Mouse (Mus musculus) stomach, embryonic 16.5 days (tissue): ENCODE measurements around the gene Gdf9. TPM values are rescaled to one million over a fixed set of nuclear protein-coding genes. Genes with fewer than 3 reads are reported as not detected.
A peak's percentile ranks its signal among the peaks of the same experiment; 100 is the strongest.

ENCODE experiments used
- ATAC-seq: fragments of 200-750 bp; cut with Nextera tagmentation; 2 replicates; pipeline ENCODE4 v1.8.0; 2017; ENCODE audit warnings: moderate number of reproducible peaks, moderate TSS enrichment; ENCODE audit not compliant: insufficient read depth, low FRiP score
- H3K27ac ChIP-seq: fragments of 300-500 bp; sonication (generic); 2 replicates; pipeline ENCODE4 v1.5.1; 2014; ENCODE audit warnings: low read length
- H3K27me3 ChIP-seq: fragments of 300-500 bp; sonication (generic); 2 replicates; pipeline ENCODE4 v1.6.1; 2014; ENCODE audit warnings: low read length, control low read depth, mixed read lengths; ENCODE audit not compliant: control insufficient read depth, insufficient read depth
- H3K36me3 ChIP-seq: fragments of 300-500 bp; sonication (generic); 2 replicates; pipeline ENCODE4 v1.6.1; 2014; ENCODE audit warnings: low read length; ENCODE audit not compliant: control insufficient read depth, insufficient read depth
- H3K4me1 ChIP-seq: fragments of 300-500 bp; sonication (generic); 2 replicates; pipeline ENCODE4 v1.6.1; 2014; ENCODE audit warnings: low read length, control low read depth, mixed read lengths; ENCODE audit not compliant: control insufficient read depth, insufficient read depth
- H3K4me2 ChIP-seq: fragments of 300-500 bp; sonication (generic); 2 replicates; pipeline ENCODE4 v1.6.1; 2014; ENCODE audit warnings: low read depth, low read length, mixed read lengths
- H3K4me3 ChIP-seq: fragments of 300-500 bp; sonication (generic); replicated peaks from 2 replicates; pipeline ENCODE4 v1.5.1; 2014; ENCODE audit warnings: mild to moderate bottlenecking, low read length
- H3K9ac ChIP-seq: fragments of 300-500 bp; sonication (generic); 2 replicates; pipeline ENCODE4 v1.6.1; 2014; ENCODE audit warnings: low read length
- H3K9me3 ChIP-seq: fragments of 300-500 bp; sonication (generic); replicated peaks from 2 replicates; pipeline ENCODE4 v1.6.1; 2016; ENCODE audit warnings: low read length, control low read depth; ENCODE audit not compliant: control insufficient read depth
- WGBS: fragments of 180-500 bp; shearing (Covaris S2); extraction: QIAGEN DNeasy Blood & Tissue Kit; methylation state at CpG from one replicate; pipeline ENCODE4 v1.1.7; 2014; 5-methylcytosine and 5-hydroxymethylcytosine counted together
- polyA plus RNA-seq: library from polyadenylated mRNA; unstranded; fragments of >200 nt; fragmentation: Nextera tagmentation; extraction: Ambion mirVana; gene quantifications from 2 replicates; pipeline ENCODE4 v1.2.1, GENCODE M21; 2015

The Gdf9 gene
- polyA plus RNA-seq, 1 experiment from 2014 or later: 1.5 TPM

DNA sequence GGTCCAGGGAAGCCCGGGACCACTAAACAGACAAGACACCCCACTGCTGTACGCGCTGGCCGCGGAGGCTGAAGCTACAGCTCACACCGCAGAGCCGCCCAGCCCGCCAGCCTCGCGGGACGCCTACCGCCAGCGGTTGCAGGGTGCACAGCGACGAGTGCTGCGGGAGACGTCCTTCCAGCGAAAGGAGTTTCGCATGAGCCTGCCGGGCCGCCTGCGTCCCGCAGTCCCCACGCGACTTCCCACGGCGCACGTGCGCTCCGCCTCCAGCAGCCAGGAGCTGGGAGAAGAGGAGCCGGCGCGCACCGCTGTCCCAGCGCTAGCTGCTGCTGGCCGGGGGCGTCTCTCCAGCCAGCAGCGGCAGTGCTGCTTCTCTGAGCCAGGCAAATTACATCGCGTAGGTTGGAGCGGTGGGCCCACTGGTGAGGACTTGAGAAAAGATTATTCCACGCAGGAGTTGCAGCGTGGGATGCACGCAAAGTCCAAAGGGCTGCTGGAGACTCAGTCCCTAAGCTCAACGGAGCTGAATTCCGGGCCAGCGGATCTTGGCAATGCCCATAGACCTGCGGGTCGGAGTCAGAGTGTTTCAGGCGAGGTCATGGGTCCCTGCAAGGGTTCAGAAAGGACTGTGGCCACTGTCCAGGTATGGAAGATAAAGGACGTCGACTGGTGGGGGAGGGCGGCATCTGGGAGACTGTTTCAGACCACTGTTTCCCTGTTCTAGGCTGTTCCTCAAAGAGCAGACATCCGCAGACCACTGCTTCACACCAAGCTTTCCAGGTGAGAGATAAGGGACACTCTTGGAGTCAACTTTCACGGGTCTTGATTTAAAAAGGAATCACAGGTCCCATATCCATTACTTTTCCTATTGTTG lies 33.0 kb downstream of the Gdf9 start:
- Histone ChIP-seq H3K4me2 (peak overlapping the region; percentile 80), H3K9me3 (no peaks in the 10 kb centered on the region), H3K27me3 (peaks cover 58% of the 10 kb centered on the region), H3K27ac (no peak overlapping the region), H3K4me3 (peak overlapping the region; percentile 51), H3K36me3 (no peaks in the 10 kb centered on the region), H3K4me1 (peaks cover 15% of the 10 kb centered on the region), H3K9ac (peak overlapping the region; percentile 49)
- WGBS: 6% methylated on average over 55 of the region's 55 CpGs
- no peak for ATAC-seq

DNA sequence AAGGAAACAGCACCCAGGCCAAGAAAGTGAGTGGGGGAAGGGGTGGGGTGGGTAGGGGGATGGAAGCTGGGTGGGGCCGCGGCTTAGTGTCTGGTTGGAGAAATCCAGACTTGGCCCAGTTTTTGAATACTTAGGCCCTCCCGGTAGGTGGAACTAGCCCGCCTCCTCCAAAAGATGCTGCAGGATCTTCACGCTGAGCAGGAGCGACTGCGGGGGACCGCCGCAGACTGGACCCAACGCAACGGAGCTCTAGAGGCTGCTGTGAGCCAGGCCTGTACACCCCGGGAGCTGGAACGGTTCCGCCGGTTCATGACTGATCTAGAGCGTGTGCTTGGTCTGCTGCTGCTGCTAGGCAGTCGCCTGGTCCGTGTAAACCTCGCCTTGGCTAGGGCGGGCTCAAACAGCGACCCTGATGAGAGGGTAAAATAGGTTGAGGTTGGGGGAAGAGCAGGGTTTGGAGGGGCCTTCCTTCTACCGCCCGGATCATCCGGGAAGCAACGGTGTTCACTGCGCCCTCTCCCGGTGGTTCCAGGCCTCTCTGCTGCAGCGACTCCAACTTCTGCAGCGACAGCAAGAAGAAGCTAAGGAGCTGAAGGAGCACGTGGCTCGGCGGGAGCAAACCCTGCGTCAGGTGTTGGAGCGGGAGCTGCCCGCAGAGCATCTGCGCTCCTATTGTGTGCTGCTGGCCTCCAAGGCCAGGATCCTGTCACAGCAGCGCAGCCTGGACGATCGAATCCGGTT lies 35.6 kb downstream of the Gdf9 start:
- 7% methylated on average over 40 of the region's 40 CpGs for WGBS
- Histone ChIP-seq H3K4me2 (peak overlapping the region; percentile 60), H3K9ac (peak overlapping the region; percentile 74), H3K9me3 (no peaks in the 10 kb centered on the region), H3K27me3 (peaks cover 66% of the 10 kb centered on the region), H3K4me3 (peak overlapping the region; percentile 44), H3K27ac (no peak overlapping the region), H3K4me1 (peaks cover 26% of the 10 kb centered on the region), H3K36me3 (no peaks in the 10 kb centered on the region)
- peak; percentile 32 for ATAC-seq

DNA sequence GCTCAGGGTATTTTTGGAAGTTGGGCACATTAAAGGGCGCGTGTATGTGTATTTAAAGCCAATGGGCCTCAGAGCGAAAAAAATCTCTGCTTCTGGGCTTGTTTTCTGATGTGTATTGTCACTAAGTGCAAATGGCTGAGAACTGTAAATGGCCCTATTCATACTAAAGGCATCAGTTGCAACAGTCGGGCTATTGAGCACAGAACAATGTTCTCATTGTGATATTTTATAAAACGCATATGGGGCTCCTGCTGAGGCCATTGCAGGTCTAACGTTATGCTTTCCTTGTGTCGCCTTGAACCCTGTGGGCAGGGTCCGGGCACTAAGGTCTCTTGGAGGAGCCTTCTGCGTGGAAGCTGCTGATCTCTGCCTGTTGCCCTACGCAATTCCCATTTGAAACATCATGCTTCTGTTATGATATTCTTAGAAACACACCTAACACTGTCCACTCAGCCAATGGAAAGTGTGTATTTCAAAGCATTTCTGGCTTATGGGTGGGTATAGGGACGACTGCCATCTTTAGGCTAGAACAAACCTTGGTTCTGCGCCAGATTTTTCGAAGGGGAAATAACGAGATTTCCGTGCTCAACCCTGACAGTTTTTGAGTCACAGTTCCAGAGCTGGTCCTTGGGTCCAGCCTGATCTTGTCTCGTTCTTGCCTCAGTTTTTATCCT lies 38.6 kb downstream of the Gdf9 start:
- H3K27me3 ChIP-seq: peaks cover 42% of the 10 kb centered on the region
- no peak overlapping the region for H3K4me3 ChIP-seq
- H3K9me3 ChIP-seq: no peaks in the 10 kb centered on the region
- no peaks in the 10 kb centered on the region for H3K36me3 ChIP-seq
- H3K4me1 ChIP-seq: peaks cover 17% of the 10 kb centered on the region
- no peak overlapping the region for H3K27ac ChIP-seq
- H3K9ac ChIP-seq: no peak overlapping the region
- WGBS: 41% methylated on average over 16 of the region's 16 CpGs
- peak overlapping the region; percentile 49 for H3K4me2 ChIP-seq
- ATAC-seq: no peak

DNA sequence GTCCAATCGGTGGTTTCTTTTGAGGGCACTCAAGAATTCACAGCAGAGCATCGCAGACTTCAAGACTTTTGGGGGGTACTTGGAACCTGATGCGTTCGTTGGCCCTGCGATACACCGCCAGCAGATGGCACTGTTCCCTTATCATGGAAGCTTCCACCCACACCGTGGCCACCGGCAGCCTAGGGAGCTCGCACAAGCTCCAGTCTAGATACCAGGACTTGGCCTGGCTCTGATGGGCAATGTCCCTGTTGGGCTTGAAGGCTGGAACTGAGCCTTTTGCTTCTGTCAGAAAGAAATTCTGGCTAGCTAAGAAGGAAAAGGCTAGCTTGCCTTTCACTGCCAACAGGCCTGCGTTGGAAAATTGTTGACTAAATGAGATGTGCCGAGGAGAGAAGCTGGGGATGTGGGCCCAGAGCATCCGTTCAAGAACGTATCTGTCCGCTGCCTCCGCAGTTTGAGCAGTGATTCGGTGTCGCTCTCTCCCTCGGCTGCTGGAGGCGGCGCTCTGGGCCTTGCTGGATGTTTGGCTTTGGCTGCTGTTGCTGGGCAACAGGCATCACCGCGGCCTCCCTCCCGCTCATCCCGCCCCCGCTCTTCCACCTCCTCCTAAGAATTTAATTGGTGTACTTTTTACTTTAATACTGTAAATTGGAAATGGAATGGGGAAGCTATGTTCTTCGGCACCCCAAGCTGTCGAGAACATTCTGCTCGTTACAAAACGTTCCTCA lies 39.3 kb downstream of the Gdf9 start, which contains the start of gene Gm9837:
Gene Gm9837, minus strand, starts transcription at position 512 of the 728 bp plus-strand sequence.
- Histone ChIP-seq H3K4me3 (peak within 1 kb of the TSS; percentile 27), H3K27me3 (peaks cover 41% of the 10 kb centered on the region), H3K36me3 (no peaks in the 10 kb centered on the region), H3K27ac (no peak within 1 kb of the TSS), H3K4me2 (peak within 1 kb of the TSS; percentile 49), H3K9ac (peak within 1 kb of the TSS; percentile 4; the same call in 1 of the 2 replicates), H3K4me1 (peaks cover 17% of the 10 kb centered on the region), H3K9me3 (no peaks in the 10 kb centered on the region)
- peak; percentile 78; the same call in 1 of the 2 replicates for ATAC-seq
- 5% methylated on average over 29 of the region's 29 CpGs for WGBS

DNA sequence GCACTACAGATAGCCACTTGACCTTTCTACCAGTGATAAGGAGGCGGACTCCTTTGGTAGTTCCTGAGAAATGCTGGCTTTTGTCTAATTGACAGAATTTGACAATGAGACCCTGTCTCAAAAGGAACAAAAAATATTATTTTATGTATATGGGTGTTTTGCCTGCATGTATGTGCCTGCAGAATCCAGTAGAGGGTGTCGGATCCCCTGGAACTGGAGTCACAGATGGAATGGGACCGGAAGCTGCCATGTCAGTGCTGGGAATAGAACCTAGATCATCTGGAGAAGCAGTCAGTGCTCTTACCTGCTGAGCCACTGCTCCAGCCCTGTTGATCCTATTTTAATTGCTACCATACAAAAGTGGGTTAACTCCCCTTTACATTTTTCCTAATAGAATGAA lies 41.9 kb downstream of the Gdf9 start:
- Histone ChIP-seq H3K36me3 (no peaks in the 10 kb centered on the region), H3K4me1 (peaks cover 10% of the 10 kb centered on the region), H3K27me3 (peaks cover 37% of the 10 kb centered on the region), H3K4me3 (no peak overlapping the region), H3K9ac (no peak overlapping the region), H3K27ac (no peak overlapping the region), H3K4me2 (no peak overlapping the region), H3K9me3 (no peaks in the 10 kb centered on the region)
- WGBS: 71% methylated on average over 3 of the region's 3 CpGs
- ATAC-seq: no peak

DNA sequence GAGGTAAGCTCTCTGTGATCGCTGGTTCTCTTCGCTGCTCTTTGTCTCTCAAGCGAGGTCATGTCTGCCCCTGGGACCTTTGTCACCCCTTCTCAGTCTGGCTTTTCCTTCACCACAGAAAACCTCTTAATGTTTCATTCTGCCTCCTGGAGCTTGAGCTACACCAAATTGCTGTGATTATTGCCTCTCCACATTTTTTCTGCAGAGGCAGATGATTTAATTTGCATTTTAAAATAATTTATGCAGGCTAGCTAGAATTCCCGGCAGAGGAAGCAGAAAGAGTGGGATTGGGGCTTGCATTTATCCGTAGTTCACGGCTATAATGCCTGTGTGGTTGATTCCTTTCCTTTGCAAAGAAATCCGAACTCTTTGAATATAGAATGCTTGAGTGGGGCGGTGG lies 44.8 kb downstream of the Gdf9 start:
- H3K4me1 ChIP-seq: peaks cover 16% of the 10 kb centered on the region
- no peak overlapping the region for H3K4me2 ChIP-seq
- peaks cover 59% of the 10 kb centered on the region for H3K27me3 ChIP-seq
- no peaks in the 10 kb centered on the region for H3K36me3 ChIP-seq
- no peak overlapping the region for H3K4me3 ChIP-seq
- H3K27ac ChIP-seq: no peak overlapping the region
- no peak for ATAC-seq
- H3K9ac ChIP-seq: no peak overlapping the region
- WGBS: 30% methylated on average over 8 of the region's 8 CpGs
- no peaks in the 10 kb centered on the region for H3K9me3 ChIP-seq

DNA sequence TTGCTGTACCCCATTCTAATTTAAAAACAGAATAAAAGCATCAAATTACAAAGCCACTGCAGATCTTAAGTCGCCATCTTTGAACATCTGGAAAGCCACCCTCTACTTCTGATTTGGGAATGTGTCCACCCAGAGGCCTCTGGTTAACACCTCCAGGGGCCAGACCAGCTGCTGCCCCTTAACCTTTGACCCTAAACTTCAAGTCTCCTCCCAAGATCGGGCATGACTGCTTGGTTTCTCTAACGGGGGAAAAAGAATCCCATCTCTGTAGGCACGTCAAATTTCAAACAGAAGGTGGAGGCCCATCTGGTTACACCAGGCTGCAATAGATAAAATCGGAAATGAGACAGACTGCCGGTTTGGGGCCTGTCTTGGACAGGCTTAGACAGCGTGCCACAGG lies 47.0 kb downstream of the Gdf9 start:
- H3K36me3 ChIP-seq: no peaks in the 10 kb centered on the region
- WGBS: 47% methylated on average over 7 of the region's 7 CpGs
- H3K9ac ChIP-seq: no peak overlapping the region
- no peak for ATAC-seq
- H3K27me3 ChIP-seq: peaks cover 55% of the 10 kb centered on the region
- H3K4me2 ChIP-seq: no peak overlapping the region
- H3K9me3 ChIP-seq: no peaks in the 10 kb centered on the region
- H3K4me1 ChIP-seq: peaks cover 15% of the 10 kb centered on the region
- H3K27ac ChIP-seq: no peak overlapping the region
- no peak overlapping the region for H3K4me3 ChIP-seq

DNA sequence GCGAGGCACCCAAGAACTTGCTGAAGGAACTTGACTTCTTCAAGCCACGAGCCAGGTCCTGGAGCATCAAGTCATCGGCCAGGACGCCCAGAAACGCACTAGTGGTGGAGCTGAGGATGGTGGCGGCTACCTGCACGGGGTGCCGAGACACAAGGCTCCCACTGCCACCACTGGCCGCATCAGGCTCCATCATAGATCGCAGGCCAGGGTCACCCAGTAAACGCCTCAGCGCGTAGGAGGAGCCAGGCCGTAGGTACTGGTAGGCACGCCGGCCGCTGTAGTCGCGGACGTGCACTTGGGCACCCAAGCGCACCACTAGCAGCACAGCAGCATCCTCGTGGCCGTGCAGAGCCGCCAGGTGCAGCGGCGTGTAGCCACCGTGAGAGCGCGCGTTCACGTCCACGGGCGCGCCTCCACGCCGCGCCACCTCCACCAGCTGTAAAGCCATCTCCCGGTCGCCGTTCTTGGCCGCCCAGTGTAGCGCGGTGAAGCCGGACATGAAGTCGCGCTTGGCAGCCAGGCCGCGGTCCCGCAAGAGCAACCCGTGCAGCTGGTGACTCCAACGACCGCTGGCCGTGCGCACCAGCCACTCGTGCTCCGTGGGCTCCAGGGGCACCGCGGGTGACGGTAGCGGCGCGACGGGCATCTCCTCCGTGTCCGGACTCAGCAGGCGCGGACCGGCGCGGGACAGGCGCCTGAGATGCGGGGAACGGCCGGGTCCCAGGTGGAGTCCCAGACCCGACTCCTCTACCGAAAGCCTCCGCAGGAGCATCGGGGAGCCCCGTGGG lies 47.8 kb downstream of the Gdf9 start:
- WGBS: 5% methylated on average over 79 of the region's 79 CpGs
- Histone ChIP-seq H3K4me3 (peak overlapping the region; percentile 52), H3K27ac (no peak overlapping the region), H3K27me3 (peaks cover 55% of the 10 kb centered on the region), H3K4me2 (peak overlapping the region; percentile 75), H3K36me3 (no peaks in the 10 kb centered on the region), H3K9ac (peak overlapping the region; percentile 60), H3K9me3 (no peaks in the 10 kb centered on the region), H3K4me1 (peaks cover 15% of the 10 kb centered on the region)
- peak; percentile 48; the same call in 1 of the 2 replicates for ATAC-seq
